Comparison of ENCODE assay signal across 8 mouse cellular contexts in genomic region chr4:151044037-151044943, GRCm38 (mm10). TPM values are rescaled to one million over a fixed set of nuclear protein-coding genes. Genes with fewer than 3 reads are reported as not detected.
DNase-seq lines count a peak whose midpoint lies in the region; ATAC-seq lines count a peak whose summit lies in the region.

Gene Per3 (minus strand): TSS chr4:151044665.

- peak within 1 kb of the TSS; percentile 98 for H3K4me2 ChIP-seq in intestine, embryonic 14.5 days (ENCODE audit: low read length)

- peak; percentile 98 for ATAC-seq in intestine, embryonic 14.5 days (replicated peaks; ENCODE audit: low FRiP score, low TSS enrichment, low read depth)

- under 1% methylated on average over 72 of the region's 79 CpGs for WGBS in intestine, embryonic 14.5 days

- H3K36me3 ChIP-seq in intestine, embryonic 14.5 days (ENCODE audit: control insufficient read depth, insufficient read depth, low read length), result peaks cover 19% of the 10 kb centered on the region

- peaks cover 3% of the 10 kb centered on the region; the same call in 1 of the 2 replicates for H3K4me1 ChIP-seq in intestine, embryonic 14.5 days (replicated peaks; ENCODE audit: control insufficient read depth, insufficient read depth, low read length)

- DNase-seq in adrenal gland, adult 18-20 months (ENCODE audit: low spot score in 2 of 2), result peak; percentile 97 to 99
- peak; percentile 97 for DNase-seq in embryo, embryonic 11 days
- DNase-seq in gastrocnemius, postnatal 25 days, result peak; percentile 99
- DNase-seq in intestine, embryonic 14.5 days (ENCODE audit: low spot score), result peak; percentile 97
- peak; percentile 98 for DNase-seq in left cerebral cortex, postnatal 14 days (ENCODE audit: low spot score in 2 of 2)
- peak; percentile 95 for DNase-seq in mesoderm, embryonic 11.5 days (ENCODE audit: low read depth, low spot score)
- DNase-seq in right cerebral cortex, postnatal 36 days (ENCODE audit: low spot score in 2 of 2), result peak; percentile 96 to 98
- DNase-seq in yolk sac, embryonic 10.5 days (ENCODE audit: low spot score), result peak; percentile 97

- peak within 1 kb of the TSS; percentile 58 for H3K4me3 ChIP-seq in intestine, embryonic 14.5 days (ENCODE audit: low read depth, low read length)

- no peaks in the 10 kb centered on the region for H3K9me3 ChIP-seq in intestine, embryonic 14.5 days (ENCODE audit: control insufficient read depth, low read length)

- no peaks in the 10 kb centered on the region for H3K27me3 ChIP-seq in intestine, embryonic 14.5 days (replicated peaks; ENCODE audit: control insufficient read depth, insufficient read depth, low read length)

- intact Hi-C loops in left cerebral cortex, postnatal 14 days (cut with DNase I), result no loop called here

- H3K9ac ChIP-seq in intestine, embryonic 14.5 days (ENCODE audit: low read length), result peak within 1 kb of the TSS; percentile 60

- H3K27ac ChIP-seq in intestine, embryonic 14.5 days (ENCODE audit: low read depth), result no peak within 1 kb of the TSS; the same call in 1 of the 2 replicates

RNA-seq across cellular contexts. Expression of gene Per3, which starts in this region (rescaled TPM):
- total RNA-seq in adrenal gland, adult 18-20 months (2021), result 1 to 10 TPM; 5.2 to 6.6 TPM
- total RNA-seq in gastrocnemius, postnatal 25 days (2021), result 10 to 100 TPM in 1 of 2 experiments, 1 to 10 TPM in 1; 3.8 to 16.2 TPM
- 6.0 and 7.0 TPM in 2 replicates for polyA plus RNA-seq in intestine, embryonic 14.5 days (2014; fragmentation: Nextera tagmentation; extraction: Ambion mirVana)
- total RNA-seq in left cerebral cortex, postnatal 14 days (2021), result 10 to 100 TPM; 21.4 to 21.5 TPM
